Mouse (Mus musculus): ENCODE measurements around the gene B230217C12Rik. TPM values are rescaled to one million over a fixed set of nuclear protein-coding genes. Genes with fewer than 3 reads are reported as not detected.

B230217C12Rik gene
- polyA plus RNA-seq, 1 experiment from 2014 or later: 43.8 TPM

GRCm38 (mm10) chr11:97884601-97885185 lies 44.1 kb downstream of the B230217C12Rik start:
- Histone ChIP-seq H3K4me2 (ENCODE audit: low read length) (peak overlapping the region; percentile 72), H3K4me1 (ENCODE audit: control insufficient read depth, insufficient read depth, low read length) (peaks cover 4% of the 10 kb centered on the region; the same call in 1 of the 2 replicates), H3K9ac (ENCODE audit: low read depth, low read length) (peak overlapping the region; percentile 60; the same call in 1 of the 2 replicates), H3K9me3 (replicated peaks; ENCODE audit: control insufficient read depth, low read length, poor library complexity, severe bottlenecking) (no peaks in the 10 kb centered on the region), H3K36me3 (ENCODE audit: control insufficient read depth, insufficient read depth, low read length) (no peaks in the 10 kb centered on the region), H3K27ac (ENCODE audit: low read length) (peak overlapping the region; percentile 94), H3K27me3 (ENCODE audit: control insufficient read depth, insufficient read depth, low read depth, low read length) (no peaks in the 10 kb centered on the region), H3K4me3 (ENCODE audit: low read depth, low read length) (peak overlapping the region; percentile 69)
- ATAC-seq: 0 out of 2 replicates have a peak, but pooled peaks have one; percentile 8
- 26% methylated on average over 7 of the region's 7 CpGs for WGBS

DNA sequence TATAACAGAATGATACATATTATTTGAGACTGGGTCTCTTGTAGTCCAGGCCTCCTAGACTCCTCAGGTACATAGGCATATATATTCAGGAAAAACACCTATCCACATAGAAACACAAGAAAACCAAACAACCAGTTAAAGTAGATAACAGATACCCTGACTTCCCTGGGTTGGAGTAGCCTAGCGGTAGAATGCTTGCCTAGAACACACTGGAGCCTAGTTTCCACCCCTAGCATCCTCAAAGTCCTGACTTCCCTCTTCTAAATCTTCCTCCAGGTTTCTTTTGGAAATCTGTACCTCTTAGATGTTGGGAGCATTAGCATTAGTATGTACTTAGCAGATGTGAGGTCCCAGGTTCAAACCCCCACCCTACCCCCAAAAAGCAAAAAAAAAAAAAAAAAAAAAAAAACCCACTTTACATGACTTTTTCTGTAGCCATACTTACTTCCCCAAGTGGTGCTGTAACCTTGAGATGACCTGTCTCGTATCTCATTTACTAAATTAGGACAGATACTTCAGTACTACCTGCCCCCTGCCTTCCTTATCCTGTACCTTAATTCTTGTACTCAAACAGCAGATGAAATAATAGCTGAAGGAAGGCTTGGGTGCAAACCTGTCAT lies 44.8 kb downstream of the B230217C12Rik start:
- ATAC-seq: no peak
- H3K36me3 ChIP-seq (ENCODE audit: control insufficient read depth, insufficient read depth, low read length): no peaks in the 10 kb centered on the region
- 99% methylated on average over 2 of the region's 2 CpGs for WGBS

GRCm38 (mm10) chr11:97891821-97892220 lies 51.2 kb downstream of the B230217C12Rik start:
- Histone ChIP-seq H3K9me3 (replicated peaks; ENCODE audit: control insufficient read depth, low read length, poor library complexity, severe bottlenecking) (no peaks in the 10 kb centered on the region), H3K4me2 (ENCODE audit: low read length) (no peak overlapping the region), H3K27ac (ENCODE audit: low read length) (no peak overlapping the region), H3K36me3 (ENCODE audit: control insufficient read depth, insufficient read depth, low read length) (no peaks in the 10 kb centered on the region), H3K9ac (ENCODE audit: low read depth, low read length) (no peak overlapping the region), H3K4me1 (ENCODE audit: control insufficient read depth, insufficient read depth, low read length) (no peaks in the 10 kb centered on the region), H3K4me3 (ENCODE audit: low read depth, low read length) (no peak overlapping the region), H3K27me3 (ENCODE audit: control insufficient read depth, insufficient read depth, low read depth, low read length) (no peaks in the 10 kb centered on the region)
- 79% methylated on average over 5 of the region's 5 CpGs for WGBS
- ATAC-seq: no peak

More for the DNA sequence above, 44.8 kb downstream of the B230217C12Rik start:
- no peak overlapping the region for H3K27ac ChIP-seq (ENCODE audit: low read length)
- H3K9ac ChIP-seq (ENCODE audit: low read depth, low read length): no peak overlapping the region
- H3K9me3 ChIP-seq (replicated peaks; ENCODE audit: control insufficient read depth, low read length, poor library complexity, severe bottlenecking): no peaks in the 10 kb centered on the region
- no peak overlapping the region for H3K4me3 ChIP-seq (ENCODE audit: low read depth, low read length)
- peaks cover 4% of the 10 kb centered on the region; the same call in 1 of the 2 replicates for H3K4me1 ChIP-seq (ENCODE audit: control insufficient read depth, insufficient read depth, low read length)
- no peaks in the 10 kb centered on the region for H3K27me3 ChIP-seq (ENCODE audit: control insufficient read depth, insufficient read depth, low read depth, low read length)
- no peak overlapping the region for H3K4me2 ChIP-seq (ENCODE audit: low read length)

Other genes with a start within 250 kb of the B230217C12Rik start
- 1.2 and 1.3 TPM in 2 replicates for gene Epop, start 211.1 kb upstream of the B230217C12Rik start, polyA plus RNA-seq (2015; fragmentation: Nextera tagmentation; extraction: Ambion mirVana)
- 3.3 and 3.5 TPM in 2 replicates for gene Mllt6, start 177.4 kb upstream of the B230217C12Rik start, polyA plus RNA-seq (2015; fragmentation: Nextera tagmentation; extraction: Ambion mirVana)
- 24.4 and 29.8 TPM in 2 replicates for gene Cisd3, start 155.0 kb upstream of the B230217C12Rik start, polyA plus RNA-seq (2015; fragmentation: Nextera tagmentation; extraction: Ambion mirVana)
- 18.2 and 19.1 TPM in 2 replicates for gene Pcgf2, start 140.3 kb upstream of the B230217C12Rik start, polyA plus RNA-seq (2015; fragmentation: Nextera tagmentation; extraction: Ambion mirVana)
- gene Psmb3, start 137.4 kb upstream of the B230217C12Rik start, polyA plus RNA-seq (2015; fragmentation: Nextera tagmentation; extraction: Ambion mirVana): 387 and 401 TPM in 2 replicates
- gene Pip4k2b, start 96.1 kb upstream of the B230217C12Rik start, polyA plus RNA-seq (2015; fragmentation: Nextera tagmentation; extraction: Ambion mirVana): 5.0 and 5.1 TPM in 2 replicates
- gene Cwc25, start 74.2 kb upstream of the B230217C12Rik start, polyA plus RNA-seq (2015; fragmentation: Nextera tagmentation; extraction: Ambion mirVana): 15.9 and 17.2 TPM in 2 replicates
- 0.74 TPM in 1 of 2 replicates, not detected in the other for gene 1700001P01Rik, start 64.9 kb upstream of the B230217C12Rik start, polyA plus RNA-seq (2015; fragmentation: Nextera tagmentation; extraction: Ambion mirVana)
- gene Rpl23, start 58.3 kb upstream of the B230217C12Rik start, polyA plus RNA-seq (2015; fragmentation: Nextera tagmentation; extraction: Ambion mirVana): 267 and 286 TPM in 2 replicates
- 194 and 202 TPM in 2 replicates for gene Lasp1, start 41.8 kb upstream of the B230217C12Rik start, polyA plus RNA-seq (2015; fragmentation: Nextera tagmentation; extraction: Ambion mirVana)
- gene Fbxo47, start 43.4 kb downstream of the B230217C12Rik start, polyA plus RNA-seq (2015; fragmentation: Nextera tagmentation; extraction: Ambion mirVana): 0.56 and 0.78 TPM in 2 replicates
- gene Plxdc1, start 145.7 kb downstream of the B230217C12Rik start, polyA plus RNA-seq (2015; fragmentation: Nextera tagmentation; extraction: Ambion mirVana): 2.7 and 3.1 TPM in 2 replicates
- 6.3 and 8.4 TPM in 2 replicates for gene Arl5c, start 155.4 kb downstream of the B230217C12Rik start, polyA plus RNA-seq (2015; fragmentation: Nextera tagmentation; extraction: Ambion mirVana)
- gene Cacnb1, start 182.3 kb downstream of the B230217C12Rik start, polyA plus RNA-seq (2015; fragmentation: Nextera tagmentation; extraction: Ambion mirVana): 73.2 and 77.6 TPM in 2 replicates
- gene Rpl19, start 185.9 kb downstream of the B230217C12Rik start, polyA plus RNA-seq (2015; fragmentation: Nextera tagmentation; extraction: Ambion mirVana): 583 and 598 TPM in 2 replicates
- gene Stac2, start 212.7 kb downstream of the B230217C12Rik start, polyA plus RNA-seq (2015; fragmentation: Nextera tagmentation; extraction: Ambion mirVana): 2.6 and 4.0 TPM in 2 replicates

Measured in midbrain, embryonic 16.5 days (tissue).